Comparison of ENCODE assay signal across 8 mouse cellular contexts in the genomic region with DNA sequence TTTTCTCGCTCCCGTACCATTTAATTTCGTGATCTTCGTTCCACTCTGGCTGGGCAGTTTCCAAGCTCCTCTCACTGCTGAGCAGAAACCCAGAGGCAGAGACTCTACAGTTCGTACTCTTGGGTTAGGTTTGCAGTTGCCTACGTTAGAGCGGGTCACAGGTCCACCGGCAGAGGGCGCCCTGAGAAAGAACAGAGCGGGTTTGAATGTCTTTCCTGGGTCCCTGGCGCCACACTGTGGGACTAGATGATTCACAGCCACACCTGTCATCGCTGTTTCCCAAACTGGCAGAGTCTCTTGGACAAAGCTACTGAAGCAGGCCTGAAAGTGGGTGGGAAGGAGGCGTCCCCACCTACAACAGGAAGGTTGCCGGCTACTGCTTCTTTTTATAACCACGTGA.
DNase-seq lines count a peak whose midpoint lies in the region; ATAC-seq and TF ChIP-seq lines count a peak whose summit lies in the region.

No protein-coding gene starts in this region.

- H3K27me3 ChIP-seq in embryonic facial prominence, embryonic 11.5 days (ENCODE audit: control insufficient read depth, insufficient read depth, low read length) = peaks cover 72% of the 10 kb centered on the region
- H3K27me3 ChIP-seq in heart, embryonic 10.5 days (ENCODE audit: insufficient read depth, poor library complexity, severe bottlenecking) = peaks cover 99% of the 10 kb centered on the region
- peaks cover 72% of the 10 kb centered on the region for H3K27me3 ChIP-seq in liver, postnatal 0 days (ENCODE audit: insufficient read depth, low read length)
- H3K27me3 ChIP-seq in neural tube, embryonic 15.5 days (replicated peaks) = peaks cover 21% of the 10 kb centered on the region; the same call in 1 of the 2 replicates

- ATAC-seq in embryonic facial prominence, embryonic 11.5 days (replicated peaks; ENCODE audit: insufficient number of reproducible peaks, low FRiP score, low TSS enrichment, low read depth) = peak; percentile 37; the same call in 1 of the 2 replicates
- ATAC-seq in liver, postnatal 0 days = peak; percentile 51; the same call in 1 of the 2 replicates
- ATAC-seq in neural tube, embryonic 15.5 days (ENCODE audit: low FRiP score) = peak; percentile 74

- H3K9ac ChIP-seq in embryonic facial prominence, embryonic 11.5 days (replicated peaks; ENCODE audit: low read length) = no peak overlapping the region
- no peak overlapping the region for H3K9ac ChIP-seq in liver, postnatal 0 days (replicated peaks)
- no peak overlapping the region for H3K9ac ChIP-seq in neural tube, embryonic 15.5 days (replicated peaks)

- H3K4me3 ChIP-seq in embryonic facial prominence, embryonic 11.5 days (ENCODE audit: low read depth, low read length) = no peak overlapping the region
- H3K4me3 ChIP-seq in heart, embryonic 10.5 days = no peak overlapping the region
- no peak overlapping the region for H3K4me3 ChIP-seq in liver, postnatal 0 days (ENCODE audit: low read depth, low read length)
- no peak overlapping the region for H3K4me3 ChIP-seq in neural tube, embryonic 15.5 days (replicated peaks)

- WGBS in embryonic facial prominence, embryonic 11.5 days = under 1% methylated on average over 15 of the region's 15 CpGs
- WGBS in heart, embryonic 10.5 days = 2% methylated on average over 15 of the region's 15 CpGs
- whole genome bisulfite sequencing in liver, postnatal 0 days (ENCODE audit: insufficient replicate concordance) = 2% methylated on average over 15 of the region's 15 CpGs
- 1% methylated on average over 15 of the region's 15 CpGs for WGBS in neural tube, embryonic 15.5 days

- no peaks in the 10 kb centered on the region for H3K9me3 ChIP-seq in embryonic facial prominence, embryonic 11.5 days (replicated peaks; ENCODE audit: control insufficient read depth, low read length)
- H3K9me3 ChIP-seq in heart, embryonic 10.5 days = no peaks in the 10 kb centered on the region
- H3K9me3 ChIP-seq in liver, postnatal 0 days (ENCODE audit: low read length) = no peaks in the 10 kb centered on the region
- H3K9me3 ChIP-seq in neural tube, embryonic 15.5 days (replicated peaks) = no peaks in the 10 kb centered on the region

- H3K4me1 ChIP-seq in embryonic facial prominence, embryonic 11.5 days (ENCODE audit: control insufficient read depth, insufficient read depth, low read length) = no peaks in the 10 kb centered on the region
- peaks cover 9% of the 10 kb centered on the region for H3K4me1 ChIP-seq in heart, embryonic 10.5 days
- H3K4me1 ChIP-seq in liver, postnatal 0 days (ENCODE audit: insufficient read depth) = no peaks in the 10 kb centered on the region
- peaks cover 44% of the 10 kb centered on the region for H3K4me1 ChIP-seq in neural tube, embryonic 15.5 days

- TF ChIP-seq EP300 in liver, postnatal 0 days (IDR thresholded peaks at IDR 0.05; ENCODE audit: low read depth) = no peak

- peak; percentile 88 for TF ChIP-seq CTCF in liver, postnatal 0 days (IDR thresholded peaks at IDR 0.05; ENCODE audit: low read depth)

- DNase-seq in B cell, adult 2 months = peak; percentile 72 to 73
- DNase-seq in adrenal gland, postnatal 14 days = peak; percentile 90
- DNase-seq in embryonic facial prominence, embryonic 11.5 days (ENCODE audit: low spot score) = peak; percentile 84
- DNase-seq in heart, embryonic 10.5 days (ENCODE audit: low spot score) = peak; percentile 86
- DNase-seq in kidney, postnatal 25 days = peak; percentile 77 to 81
- DNase-seq in liver, postnatal 0 days = peak; percentile 85
- peak; percentile 74 for DNase-seq in thymus, postnatal 0 days (ENCODE audit: low spot score)

- no peak overlapping the region for H3K27ac ChIP-seq in embryonic facial prominence, embryonic 11.5 days (replicated peaks; ENCODE audit: low read depth, low read length)
- no peak overlapping the region for H3K27ac ChIP-seq in heart, embryonic 10.5 days
- no peak overlapping the region for H3K27ac ChIP-seq in liver, postnatal 0 days (ENCODE audit: low read depth)
- peak overlapping the region; percentile 69 for H3K27ac ChIP-seq in neural tube, embryonic 15.5 days (replicated peaks)

- no peaks in the 10 kb centered on the region for H3K36me3 ChIP-seq in embryonic facial prominence, embryonic 11.5 days (replicated peaks; ENCODE audit: control insufficient read depth, insufficient read depth, low read depth, low read length)
- H3K36me3 ChIP-seq in heart, embryonic 10.5 days = no peaks in the 10 kb centered on the region
- H3K36me3 ChIP-seq in liver, postnatal 0 days (replicated peaks; ENCODE audit: insufficient read depth, low read length) = no peaks in the 10 kb centered on the region
- no peaks in the 10 kb centered on the region for H3K36me3 ChIP-seq in neural tube, embryonic 15.5 days

- H3K4me2 ChIP-seq in embryonic facial prominence, embryonic 11.5 days (ENCODE audit: low read depth, low read length) = no peak overlapping the region
- H3K4me2 ChIP-seq in liver, postnatal 0 days (ENCODE audit: low read depth, low read length) = no peak overlapping the region
- H3K4me2 ChIP-seq in neural tube, embryonic 15.5 days = peak overlapping the region; percentile 17
